Mouse (Mus musculus) myocyte (in vitro differentiated cells): Measurements from ENCODE around the gene Afdn. TPM values are rescaled to one million over a fixed set of nuclear protein-coding genes. Genes with fewer than 3 reads are reported as not detected.
"Not testable (repeated sequence)": the region's sequence is repeated elsewhere in the genome, so short reads cannot be mapped to it uniquely, and the experiment has no call there.

ENCODE experiments used
- H3K27me3 ChIP-seq: one replicate; pipeline ENCODE4 v1.6.1; 2011; ENCODE audit not compliant: control insufficient read depth, insufficient read depth, insufficient read length
- H3K36me3 ChIP-seq: one replicate; pipeline ENCODE4 v1.6.1; 2011; ENCODE audit not compliant: control insufficient read depth, insufficient read depth
- H3K4me2 ChIP-seq: one replicate; pipeline ENCODE4 v1.6.1; 2011; ENCODE audit warnings: low read depth, control low read depth
- H3K4me3 ChIP-seq: one replicate; pipeline ENCODE4 v1.5.1; 2011; ENCODE audit warnings: mild to moderate bottlenecking, control low read depth, moderate library complexity
- H3K79me2 ChIP-seq: one replicate; pipeline ENCODE4 v1.6.1; 2011; ENCODE audit not compliant: control insufficient read depth, insufficient read depth
- H3ac ChIP-seq: one replicate; pipeline ENCODE4 v1.6.1; 2011; ENCODE audit not compliant: control insufficient read depth, insufficient read length
- CEBPB ChIP-seq: IDR thresholded peaks from 2 replicates; pipeline ENCODE4 v1.6.1; 2011; ENCODE audit warnings: mild to moderate bottlenecking, moderate library complexity; ENCODE audit not compliant: poor library complexity, insufficient read depth, severe bottlenecking
- E2F4 ChIP-seq: IDR thresholded peaks from one replicate; pipeline ENCODE4 v1.6.1; 2011; ENCODE audit warnings: mild to moderate bottlenecking, control low read depth, moderate library complexity; ENCODE audit not compliant: insufficient read depth
- MAX ChIP-seq: IDR thresholded peaks from one replicate; pipeline ENCODE4 v1.6.1; 2011; ENCODE audit warnings: low read depth, mild to moderate bottlenecking, control low read depth
- MYOD1 ChIP-seq, 3 experiments: IDR thresholded peaks; one replicate each; pipeline ENCODE4 v1.6.1; 2011; ENCODE audit warnings: control low read depth in 2 of 3, low read depth in 2 of 3, mild to moderate bottlenecking in 2 of 3, moderate library complexity in 1 of 3; ENCODE audit not compliant: insufficient read length in 2 of 3, control insufficient read depth in 1 of 3
- MYOG ChIP-seq, 3 experiments: IDR thresholded peaks; one replicate each; pipeline ENCODE4 v1.6.1; 2011; ENCODE audit warnings: control low read depth in 2 of 3, low read depth in 2 of 3, mild to moderate bottlenecking in 2 of 3; ENCODE audit not compliant: insufficient read length in 2 of 3, control insufficient read depth in 1 of 3, insufficient read depth in 1 of 3
- POLR2A ChIP-seq: IDR thresholded peaks from one replicate; pipeline ENCODE4 v1.6.1; 2011; ENCODE audit warnings: low read depth, mild to moderate bottlenecking, control low read depth, moderate library complexity; ENCODE audit not compliant: insufficient read length
- POLR2AphosphoS2 ChIP-seq: IDR thresholded peaks from one replicate; pipeline ENCODE4 v1.6.1; 2011; ENCODE audit warnings: low read depth, control low read depth; ENCODE audit not compliant: insufficient read length
- REST ChIP-seq: IDR thresholded peaks from one replicate; pipeline ENCODE4 v1.6.1; 2011; ENCODE audit warnings: mild to moderate bottlenecking, control low read depth, moderate library complexity; ENCODE audit not compliant: insufficient read depth, insufficient read length
- SRF ChIP-seq: IDR thresholded peaks from one replicate; pipeline ENCODE4 v1.6.1; 2011; ENCODE audit warnings: low read depth; ENCODE audit not compliant: control insufficient read depth, insufficient read length
- TCF12 ChIP-seq: IDR thresholded peaks from one replicate; pipeline ENCODE4 v1.6.1; 2011; ENCODE audit warnings: mild to moderate bottlenecking, control low read depth; ENCODE audit not compliant: poor library complexity, insufficient read depth, severe bottlenecking
- TCF3 ChIP-seq: IDR thresholded peaks from one replicate; pipeline ENCODE4 v1.6.1; 2011; ENCODE audit warnings: low read depth, control low read depth; ENCODE audit not compliant: insufficient read length
- USF1 ChIP-seq: IDR thresholded peaks from one replicate; pipeline ENCODE4 v1.6.1; 2011; ENCODE audit warnings: low read depth, mild to moderate bottlenecking, control low read depth, moderate library complexity
- polyA plus RNA-seq: library from polyadenylated mRNA; unstranded; fragments of >200 nt; fragmentation: generic; extraction: Trizol; gene quantifications from one replicate; pipeline ENCODE4 v1.2.1, GENCODE M21; 2012; ENCODE audit warnings: missing spikeins

Gene Afdn
- polyA plus RNA-seq, 1 experiment, result 22.1 TPM

DNA sequence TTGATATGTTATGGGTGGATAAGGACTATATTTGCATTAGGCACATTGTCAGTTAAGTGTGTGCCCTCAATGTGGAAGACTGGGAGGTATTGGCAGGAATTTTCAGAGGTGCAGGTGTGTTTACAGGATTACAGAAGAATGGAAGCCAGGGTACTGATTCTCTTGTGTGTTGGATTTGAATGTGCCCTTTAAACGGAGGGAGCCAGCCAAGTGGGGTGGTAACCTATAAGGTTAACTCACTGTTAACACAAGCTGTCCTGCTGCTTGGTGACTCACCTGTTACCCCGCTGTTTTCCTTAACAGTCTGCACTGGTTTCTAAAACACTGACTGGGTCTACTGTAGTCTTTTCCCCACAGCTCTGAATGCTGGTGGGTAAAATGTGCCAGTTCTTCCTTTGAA lies 65.1 kb downstream of the Afdn start:
- peaks cover 21% of the 10 kb centered on the region for H3K36me3 ChIP-seq
- no peaks in the 10 kb centered on the region for H3K27me3 ChIP-seq
- TF ChIP-seq MYOD1 (IDR thresholded peaks at IDR 0.05; ENCODE audit: control insufficient read depth in 1 of 3, insufficient read length in 2 of 3, low read depth in 2 of 3) (no peak), TCF3 (no peak), CEBPB (no peak), MAX (no peak), TCF12 (no peak), POLR2A (no peak), MYOG (IDR thresholded peaks at IDR 0.05; ENCODE audit: control insufficient read depth in 1 of 3, insufficient read depth in 1 of 3, insufficient read length in 2 of 3, low read depth in 2 of 3) (no peak), POLR2AphosphoS2 (no peak), E2F4 (no peak), USF1 (no peak), REST (no peak), SRF (no peak)
- H3ac ChIP-seq, result no peak overlapping the region
- H3K4me2 ChIP-seq, result no peak overlapping the region
- no peaks in the 10 kb centered on the region for H3K79me2 ChIP-seq
- H3K4me3 ChIP-seq, result no peak overlapping the region

DNA sequence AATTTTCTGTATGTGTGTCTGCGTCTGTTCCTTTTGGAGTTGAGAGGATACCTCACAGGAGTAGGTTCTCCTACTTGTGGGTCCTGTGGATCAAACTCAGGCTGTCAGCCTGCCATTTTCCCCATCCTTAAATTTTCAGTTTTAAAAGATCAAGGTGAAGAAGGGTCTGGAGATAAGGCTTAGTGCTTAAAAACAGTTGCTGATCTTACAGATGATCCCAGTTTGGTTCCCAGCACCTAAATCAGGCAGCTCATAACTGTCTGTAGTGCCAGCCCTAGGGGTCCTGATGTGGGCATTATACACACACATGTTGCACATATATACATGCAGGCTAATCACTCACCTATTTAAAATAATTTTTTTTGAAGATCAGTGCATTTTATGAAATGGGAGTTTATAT lies 69.9 kb downstream of the Afdn start:
- Histone ChIP-seq H3K4me3 (no peak overlapping the region), H3K27me3 (no peaks in the 10 kb centered on the region), H3ac (no peak overlapping the region), H3K79me2 (no peaks in the 10 kb centered on the region), H3K36me3 (peaks cover 46% of the 10 kb centered on the region), H3K4me2 (no peak overlapping the region)
- TF ChIP-seq POLR2A, result no peak
- no peak for TF ChIP-seq MYOD1 (IDR thresholded peaks at IDR 0.05; ENCODE audit: control insufficient read depth in 1 of 3, insufficient read length in 2 of 3, low read depth in 2 of 3)
- no peak for TF ChIP-seq POLR2AphosphoS2
- no peak for TF ChIP-seq CEBPB
- no peak for TF ChIP-seq MYOG (IDR thresholded peaks at IDR 0.05; ENCODE audit: control insufficient read depth in 1 of 3, insufficient read depth in 1 of 3, insufficient read length in 2 of 3, low read depth in 2 of 3)
- no peak for TF ChIP-seq USF1
- no peak for TF ChIP-seq REST
- no peak for TF ChIP-seq TCF3
- no peak for TF ChIP-seq E2F4
- TF ChIP-seq SRF, result no peak
- TF ChIP-seq TCF12, result no peak
- TF ChIP-seq MAX, result no peak

DNA sequence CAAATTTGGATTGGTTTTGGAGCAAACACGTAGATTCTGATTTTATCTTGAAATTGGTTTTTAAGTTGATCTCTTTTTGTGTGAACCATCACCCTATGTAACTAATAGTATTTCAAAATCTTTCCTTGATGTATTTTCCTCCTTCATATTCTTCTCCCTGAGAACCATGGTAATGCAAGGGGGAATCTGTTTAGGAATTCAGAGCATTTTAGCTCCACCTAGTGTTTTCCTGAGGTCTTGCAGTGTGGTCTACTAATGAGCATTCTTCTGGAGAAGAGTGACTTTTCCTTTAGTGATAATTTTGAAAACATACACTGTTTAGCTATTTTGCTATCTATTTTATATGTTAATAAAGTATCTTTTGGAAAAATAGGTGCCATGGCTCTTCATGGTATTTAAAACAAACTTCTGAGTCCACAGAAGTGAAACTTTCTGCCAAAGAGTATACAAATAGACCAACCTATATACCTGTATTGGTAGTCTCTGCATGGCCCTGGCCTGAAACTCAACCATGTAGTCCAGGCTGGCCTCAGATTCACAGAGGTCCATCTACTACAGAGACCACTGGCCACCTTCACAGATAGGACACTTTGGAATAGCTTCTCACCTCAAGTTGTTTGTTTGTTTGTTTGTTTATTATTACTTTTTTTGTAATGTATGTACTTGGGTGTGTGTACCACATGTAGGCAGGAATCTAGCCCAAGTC lies 70.5 kb downstream of the Afdn start:
- Histone ChIP-seq H3K79me2 (no peaks in the 10 kb centered on the region), H3ac (no peak overlapping the region), H3K27me3 (no peaks in the 10 kb centered on the region), H3K4me3 (no peak overlapping the region), H3K4me2 (no peak overlapping the region), H3K36me3 (peaks cover 50% of the 10 kb centered on the region)
- TF ChIP-seq TCF12 (no peak), E2F4 (no peak), MYOG (IDR thresholded peaks at IDR 0.05; ENCODE audit: control insufficient read depth in 1 of 3, insufficient read depth in 1 of 3, insufficient read length in 2 of 3, low read depth in 2 of 3) (no peak), CEBPB (no peak), TCF3 (no peak), MYOD1 (IDR thresholded peaks at IDR 0.05; ENCODE audit: control insufficient read depth in 1 of 3, insufficient read length in 2 of 3, low read depth in 2 of 3) (no peak), POLR2A (no peak), SRF (no peak), REST (no peak), USF1 (no peak), MAX (no peak), POLR2AphosphoS2 (no peak)

DNA sequence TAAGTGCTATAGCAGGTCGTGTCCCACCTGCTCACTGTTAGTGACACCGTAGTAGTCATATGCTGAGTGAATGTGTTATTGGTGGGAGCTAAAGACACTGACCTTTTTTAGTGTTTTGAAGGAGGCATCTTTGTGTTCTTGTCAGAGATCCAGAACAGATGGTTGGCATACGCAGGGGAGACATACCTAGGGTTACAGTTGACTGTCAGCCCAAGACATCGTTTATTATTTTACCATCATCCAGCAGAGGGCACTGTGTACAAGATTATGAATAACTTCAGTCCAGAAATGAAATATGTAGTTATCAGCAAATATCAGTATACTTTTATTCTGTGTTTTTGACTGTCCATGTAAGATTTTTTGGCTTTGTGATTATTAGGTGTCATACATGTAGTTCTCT lies 75.5 kb downstream of the Afdn start:
- H3K4me2 ChIP-seq, result no peak overlapping the region
- H3ac ChIP-seq, result no peak overlapping the region
- no peak overlapping the region for H3K4me3 ChIP-seq
- no peak for TF ChIP-seq POLR2A
- no peak for TF ChIP-seq MAX
- no peak for TF ChIP-seq TCF3
- TF ChIP-seq MYOD1 (IDR thresholded peaks at IDR 0.05; ENCODE audit: control insufficient read depth in 1 of 3, insufficient read length in 2 of 3, low read depth in 2 of 3), result no peak
- TF ChIP-seq POLR2AphosphoS2, result no peak
- no peaks in the 10 kb centered on the region for H3K27me3 ChIP-seq
- no peaks in the 10 kb centered on the region for H3K79me2 ChIP-seq
- peaks cover 44% of the 10 kb centered on the region for H3K36me3 ChIP-seq

DNA sequence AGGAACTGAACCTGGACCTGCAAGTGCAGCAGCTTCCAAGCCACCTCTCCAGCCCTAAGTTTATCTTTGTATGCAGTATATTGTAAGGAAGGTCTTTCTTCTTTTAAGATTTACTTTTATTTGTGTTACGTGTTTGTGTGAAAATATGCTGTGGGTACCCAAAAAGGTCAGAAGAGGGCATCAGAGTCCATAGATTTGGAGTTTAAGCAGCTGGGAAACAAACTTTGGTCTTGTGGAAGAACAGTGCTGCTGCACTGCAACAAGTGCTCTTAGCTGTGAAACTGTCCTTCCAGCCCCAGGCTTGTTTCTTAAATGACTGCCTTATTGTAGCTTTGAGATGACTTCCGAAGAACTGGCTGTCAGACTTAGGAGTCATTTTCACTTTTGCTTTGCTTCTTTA lies 89.8 kb downstream of the Afdn start:
- H3ac ChIP-seq, result no peak overlapping the region
- peaks cover 57% of the 10 kb centered on the region for H3K36me3 ChIP-seq
- no peaks in the 10 kb centered on the region for H3K79me2 ChIP-seq
- no peak overlapping the region for H3K4me2 ChIP-seq
- H3K4me3 ChIP-seq, result no peak overlapping the region
- TF ChIP-seq MYOG (IDR thresholded peaks at IDR 0.05; ENCODE audit: control insufficient read depth in 1 of 3, insufficient read depth in 1 of 3, insufficient read length in 2 of 3, low read depth in 2 of 3) (no peak), CEBPB (no peak), MYOD1 (IDR thresholded peaks at IDR 0.05; ENCODE audit: control insufficient read depth in 1 of 3, insufficient read length in 2 of 3, low read depth in 2 of 3) (no peak), REST (no peak), USF1 (no peak), POLR2AphosphoS2 (no peak), E2F4 (no peak), POLR2A (no peak), MAX (no peak), TCF3 (no peak), SRF (no peak), TCF12 (no peak)
- H3K27me3 ChIP-seq, result no peaks in the 10 kb centered on the region

DNA sequence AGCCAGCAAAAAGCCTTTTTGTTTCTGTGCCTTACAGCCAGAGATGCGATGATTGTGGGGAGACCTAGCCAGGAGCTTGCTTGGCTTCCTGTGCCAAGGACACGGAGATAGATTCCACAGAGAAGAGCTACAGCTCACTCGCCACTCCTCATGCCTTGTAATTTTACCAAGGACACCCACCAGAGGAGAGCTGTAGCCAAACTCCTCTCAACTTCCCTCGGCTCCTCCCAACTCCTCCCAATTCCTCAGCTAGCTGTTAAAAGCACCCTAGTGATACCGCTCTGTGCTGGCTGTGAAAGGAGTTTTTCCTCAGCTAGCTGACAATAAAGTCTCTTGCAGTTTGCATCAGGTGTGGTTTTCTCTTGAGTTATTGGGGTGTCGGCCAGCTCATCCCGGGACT lies 93.5 kb downstream of the Afdn start:
- not testable (repeated sequence) for H3K27me3 ChIP-seq, H3K4me2 ChIP-seq, H3K4me3 ChIP-seq, H3ac ChIP-seq, H3K79me2 ChIP-seq
- peaks cover 57% of the 10 kb centered on the region for H3K36me3 ChIP-seq
